Mouse (Mus musculus) CH12.LX (cell line): ENCODE results near the gene Tmem150c. TPM values are rescaled to one million over a fixed set of nuclear protein-coding genes. Genes with fewer than 3 reads are reported as not detected.

Experiments
- DNase-seq: peaks from one replicate; pipeline ENCODE4 v3.0.0-alpha.2; 2013; ENCODE audit errors: extremely low read depth
- H3K27ac ChIP-seq: 2 replicates; pipeline ENCODE4 v1.5.1; 2012; ENCODE audit warnings: low read depth, mild to moderate bottlenecking, control low read depth, moderate library complexity; ENCODE audit not compliant: insufficient read depth
- H3K27me3 ChIP-seq: replicated peaks from 2 replicates; pipeline ENCODE3; 2012; ENCODE audit warnings: inconsistent platforms
- H3K36me3 ChIP-seq, 2 experiments: replicated peaks in 1 of 2; 2 replicates each; pipeline versions ENCODE3 to v1.6.1; 2012; ENCODE audit warnings: inconsistent platforms in 1 of 2, low read length in 1 of 2, mild to moderate bottlenecking in 1 of 2, mixed read lengths in 1 of 2, moderate library complexity in 1 of 2; ENCODE audit not compliant: control insufficient read depth in 1 of 2, insufficient read depth in 1 of 2
- H3K4me1 ChIP-seq, 2 experiments: 2 replicates each; pipeline ENCODE4 v1.6.1; 2012; ENCODE audit warnings: inconsistent platforms in 1 of 2, moderate library complexity in 1 of 2; ENCODE audit not compliant: insufficient read depth in 2 of 2, control insufficient read depth in 1 of 2
- H3K4me2 ChIP-seq: 2 replicates; pipeline ENCODE4 v1.6.1; 2012; ENCODE audit warnings: low read depth, mild to moderate bottlenecking, control low read depth; ENCODE audit not compliant: poor library complexity, insufficient read depth, severe bottlenecking
- H3K4me3 ChIP-seq, 3 experiments: fragments of 150-350 bp in 1 of 3; sonication (generic) in 1 of 3; replicated peaks in 1 of 3; 2 replicates each; pipeline versions ENCODE3 to v1.5.1; 2011 to 2012; ENCODE audit warnings: low read depth in 2 of 3, low read length in 2 of 3, mild to moderate bottlenecking in 2 of 3, moderate library complexity in 2 of 3, control low read depth in 1 of 3, improper control_type of control experiment in 1 of 3, inconsistent platforms in 1 of 3, mixed read lengths in 1 of 3; ENCODE audit not compliant: poor library complexity in 1 of 3
- H3K79me2 ChIP-seq: replicated peaks from 2 replicates; pipeline ENCODE4 v1.6.1; 2012; ENCODE audit warnings: mild to moderate bottlenecking, moderate library complexity; ENCODE audit not compliant: control insufficient read depth, poor library complexity, insufficient read depth, severe bottlenecking; ENCODE audit errors: extremely low read depth
- H3K9ac ChIP-seq: 2 replicates; pipeline ENCODE4 v1.6.1; 2012; ENCODE audit warnings: low read depth, mild to moderate bottlenecking, control low read depth, moderate library complexity; ENCODE audit not compliant: insufficient read depth
- H3K9me3 ChIP-seq: replicated peaks from 2 replicates; pipeline ENCODE3; 2012; ENCODE audit warnings: low read length, inconsistent platforms, mixed read lengths
- BHLHE40 ChIP-seq: IDR thresholded peaks from 2 replicates; pipeline ENCODE4 v1.6.1; 2011; ENCODE audit warnings: mild to moderate bottlenecking, low read depth, low read length, improper control_type of control experiment
- CHD2 ChIP-seq: IDR thresholded peaks from 2 replicates; pipeline ENCODE4 v1.6.1; 2011; ENCODE audit warnings: low read length, improper control_type of control experiment
- CTCF ChIP-seq, 2 experiments: IDR thresholded peaks in 1 of 2; conservative IDR thresholded peaks in 1 of 2; 2 replicates each; pipeline ENCODE4 v1.5.1; 2011 to 2012; ENCODE audit warnings: low read depth in 2 of 2, low read length in 2 of 2, improper control_type of control experiment in 1 of 2, inconsistent platforms in 1 of 2, mild to moderate bottlenecking in 1 of 2, moderate library complexity in 1 of 2
- EP300 ChIP-seq: IDR thresholded peaks from 2 replicates; pipeline ENCODE4 v1.6.1; 2011; ENCODE audit warnings: low read length, improper control_type of control experiment
- GABPA ChIP-seq: IDR thresholded peaks from 2 replicates; pipeline ENCODE4 v1.6.1; 2012; ENCODE audit warnings: low read depth, low read length, improper control_type of control experiment, inconsistent platforms; ENCODE audit not compliant: insufficient replicate concordance
- IRF4 ChIP-seq: IDR thresholded peaks from 2 replicates; pipeline ENCODE4 v1.6.1; 2014; ENCODE audit warnings: low read depth, mild to moderate bottlenecking, inconsistent platforms, low read length, improper control_type of control experiment
- JUN ChIP-seq: IDR thresholded peaks from 2 replicates; pipeline ENCODE4 v1.6.1; 2011; ENCODE audit warnings: low read depth, mild to moderate bottlenecking, low read length, improper control_type of control experiment, moderate library complexity; ENCODE audit not compliant: insufficient read depth
- KAT2A ChIP-seq: IDR thresholded peaks from 2 replicates; pipeline ENCODE4 v1.6.1; 2012; ENCODE audit warnings: low read length, improper control_type of control experiment, inconsistent platforms; ENCODE audit not compliant: insufficient replicate concordance
- MAX ChIP-seq: IDR thresholded peaks from 2 replicates; pipeline ENCODE4 v1.6.1; 2011; ENCODE audit warnings: low read length, improper control_type of control experiment
- MAZ ChIP-seq: IDR thresholded peaks from 2 replicates; pipeline ENCODE4 v1.6.1; 2012; ENCODE audit warnings: low read depth, mild to moderate bottlenecking, inconsistent platforms, low read length, improper control_type of control experiment, moderate library complexity
- MEF2A ChIP-seq: IDR thresholded peaks from 2 replicates; pipeline ENCODE4 v1.6.1; 2014; ENCODE audit warnings: low read depth, mild to moderate bottlenecking, inconsistent platforms, low read length, improper control_type of control experiment, borderline replicate concordance
- MXI1 ChIP-seq: IDR thresholded peaks from 2 replicates; pipeline ENCODE4 v1.6.1; 2011; ENCODE audit warnings: mild to moderate bottlenecking, low read depth, low read length, improper control_type of control experiment
- MYC ChIP-seq: IDR thresholded peaks from 2 replicates; pipeline ENCODE4 v1.6.1; 2011; ENCODE audit warnings: low read depth, mild to moderate bottlenecking, improper control_type of control experiment, low read length
- NELFE ChIP-seq: IDR thresholded peaks from 2 replicates; pipeline ENCODE4 v1.6.1; 2011; ENCODE audit warnings: low read depth, low read length, improper control_type of control experiment
- PAX5 ChIP-seq: IDR thresholded peaks from 2 replicates; pipeline ENCODE4 v1.6.1; 2012; ENCODE audit warnings: low read length, inconsistent platforms, mixed read lengths
- RAD21 ChIP-seq: IDR thresholded peaks from 2 replicates; pipeline ENCODE4 v1.6.1; 2011; ENCODE audit warnings: low read depth, mild to moderate bottlenecking, low read length, improper control_type of control experiment, moderate library complexity
- RCOR1 ChIP-seq: conservative IDR thresholded peaks from 2 replicates; pipeline ENCODE4 v1.6.1; 2012; ENCODE audit warnings: low read depth, mild to moderate bottlenecking, inconsistent platforms, low read length, improper control_type of control experiment
- SIN3A ChIP-seq: IDR thresholded peaks from 2 replicates; pipeline ENCODE4 v1.6.1; 2012; ENCODE audit warnings: low read length, improper control_type of control experiment, inconsistent platforms
- SMC3 ChIP-seq: IDR thresholded peaks from 2 replicates; pipeline ENCODE4 v1.6.1; 2011; ENCODE audit warnings: low read depth, low read length, improper control_type of control experiment
- TBP ChIP-seq: conservative IDR thresholded peaks from 2 replicates; pipeline ENCODE4 v1.6.1; 2011; ENCODE audit warnings: low read depth, low read length, improper control_type of control experiment
- TCF12 ChIP-seq: IDR thresholded peaks from 2 replicates; pipeline ENCODE4 v1.6.1; 2014; ENCODE audit warnings: low read depth, mild to moderate bottlenecking, inconsistent platforms, low read length, improper control_type of control experiment
- USF1 ChIP-seq: IDR thresholded peaks from 2 replicates; pipeline ENCODE4 v1.6.1; 2014; ENCODE audit warnings: low read depth, mild to moderate bottlenecking, inconsistent platforms, low read length, improper control_type of control experiment
- ZC3H11A ChIP-seq: IDR thresholded peaks from 2 replicates; pipeline ENCODE4 v1.6.1; 2012; ENCODE audit warnings: low read depth, mild to moderate bottlenecking, inconsistent platforms, low read length, improper control_type of control experiment
- ZKSCAN1 ChIP-seq: IDR thresholded peaks from 2 replicates; pipeline ENCODE4 v1.6.1; 2012; ENCODE audit warnings: low read depth, inconsistent platforms, low read length, improper control_type of control experiment, borderline replicate concordance
- ZMIZ1 ChIP-seq: IDR thresholded peaks from 2 replicates; pipeline ENCODE4 v1.6.1; 2012; ENCODE audit warnings: low read depth, mild to moderate bottlenecking, inconsistent platforms, low read length, improper control_type of control experiment
- dilution Hi-C: fragments of 300-500 bp; cut with MboI; formaldehyde crosslinking; loops from 2 replicates; pipeline ENCODE4 v1.14.3; 2020; ENCODE audit warnings: low sequenced_read_pairs; ENCODE audit not compliant: extremely low pct_unique_long_range_greater_than_20kb, extremely low pct_ligation_motif_present
- in situ Hi-C: fragments of 300-500 bp; cut with MboI; formaldehyde crosslinking; loops from 3 replicates; pipeline ENCODE4 v1.14.3; 2019; ENCODE audit warnings: low sequenced_read_pairs, low pct_ligation_motif_present, low pct_unique_long_range_greater_than_20kb, mixed read lengths
- polyA plus RNA-seq: library from polyadenylated mRNA; unstranded; fragments of >175 nt; gene quantifications from 2 replicates; pipeline ENCODE4 v1.2.1, GENCODE M21; 2012; ENCODE audit warnings: low read depth; ENCODE audit not compliant: insufficient read length
- total RNA-seq, 2 experiments: library from RNA; depleted of rRNA; stranded (reverse); fragments of 300-350 nt in 1 of 2; fragments of >200 nt in 1 of 2; gene quantifications; 2 replicates each; pipeline ENCODE4 v1.2.3; 2012 to 2014

Gene Tmem150c
- total and polyA plus RNA-seq, 3 experiments: not detected

DNA sequence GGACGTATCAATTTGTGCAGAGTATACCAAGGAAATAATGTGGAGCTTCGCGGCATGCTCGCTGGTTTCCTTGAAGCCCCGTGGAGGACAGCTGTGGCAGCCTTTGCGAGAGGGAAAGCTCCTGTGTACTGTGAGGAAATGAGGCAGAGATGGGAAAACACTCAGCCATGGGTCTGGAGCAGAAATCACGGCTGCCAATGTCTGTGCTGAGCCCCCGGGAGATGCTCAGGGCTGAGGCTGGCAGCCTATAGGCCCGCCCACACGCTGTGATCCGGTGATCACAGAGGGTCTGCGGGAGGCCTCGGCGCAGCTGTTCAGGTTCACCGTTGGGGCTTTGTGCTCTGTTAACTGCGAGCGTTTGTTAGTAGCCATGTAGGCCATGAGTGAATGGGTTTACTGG lies 68.0 kb downstream of the Tmem150c start:
- H3K27ac ChIP-seq: no peak overlapping the region
- no peaks in the 10 kb centered on the region for H3K4me1 ChIP-seq
- in situ Hi-C loops: loop anchor here (25.0 kb wide), 1 partner anchor 221 kb away; no protein-coding TSS in a partner anchor
- no peaks in the 10 kb centered on the region for H3K9me3 ChIP-seq
- H3K27me3 ChIP-seq: no peaks in the 10 kb centered on the region
- H3K4me2 ChIP-seq: no peak overlapping the region
- no peak overlapping the region for H3K4me3 ChIP-seq
- TF ChIP-seq CHD2 (no peak), SMC3 (no peak), ZKSCAN1 (no peak), RAD21 (no peak), JUN (no peak), USF1 (no peak), MAX (no peak), IRF4 (no peak), BHLHE40 (no peak), ZMIZ1 (no peak), GABPA (no peak), EP300 (no peak), RCOR1 (no peak), ZC3H11A (no peak)
- H3K9ac ChIP-seq: no peak overlapping the region
- dilution Hi-C loops: no loop called here
- H3K79me2 ChIP-seq: no peaks in the 10 kb centered on the region
- DNase-seq: no peak
- no peaks in the 10 kb centered on the region for H3K36me3 ChIP-seq

DNA sequence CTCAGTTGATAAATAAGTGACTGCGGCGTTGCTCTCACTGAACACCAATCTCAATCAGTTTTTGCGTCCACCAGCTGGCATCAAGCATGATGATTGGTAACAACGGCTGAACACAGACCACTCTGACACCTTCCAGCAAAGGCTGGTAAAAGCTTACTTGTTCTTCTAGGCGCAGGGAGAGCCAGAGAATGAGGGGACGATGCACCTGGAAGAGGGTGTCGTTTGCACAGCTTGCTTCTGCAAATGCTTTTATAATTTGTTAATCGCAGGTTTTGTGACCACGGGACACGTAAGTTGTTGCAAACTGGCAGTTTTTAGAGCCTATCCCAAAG lies 68.4 kb downstream of the Tmem150c start:
- H3K36me3 ChIP-seq: no peaks in the 10 kb centered on the region
- in situ Hi-C loops: loop anchor here (25.0 kb wide), 1 partner anchor 221 kb away; no protein-coding TSS in a partner anchor
- no peak overlapping the region for H3K4me2 ChIP-seq

More for the DNA sequence above, 68.4 kb downstream of the Tmem150c start:
- H3K4me3 ChIP-seq: no peak overlapping the region
- DNase-seq: no peak
- no peaks in the 10 kb centered on the region for H3K4me1 ChIP-seq
- TF ChIP-seq ZKSCAN1: no peak
- TF ChIP-seq CHD2: no peak
- no peak for TF ChIP-seq SIN3A
- TF ChIP-seq NELFE: no peak
- TF ChIP-seq CTCF (conservative IDR thresholded peaks at IDR 0.05 in 1 of 2, IDR thresholded peaks at IDR 0.05 in 1 of 2; ENCODE audit: low read depth in 2 of 2, low read length in 2 of 2): no peak
- no peak for TF ChIP-seq KAT2A
- TF ChIP-seq USF1: no peak
- no peak for TF ChIP-seq JUN
- no peak for TF ChIP-seq TCF12
- TF ChIP-seq GABPA: no peak
- TF ChIP-seq MEF2A: no peak
- no peak for TF ChIP-seq MXI1
- TF ChIP-seq ZC3H11A: no peak
- no peak for TF ChIP-seq MAZ
- no peak for TF ChIP-seq SMC3
- TF ChIP-seq MYC: no peak
- no peak for TF ChIP-seq TBP
- no peak for TF ChIP-seq PAX5
- no peaks in the 10 kb centered on the region for H3K27me3 ChIP-seq
- no peaks in the 10 kb centered on the region for H3K79me2 ChIP-seq
- no peak overlapping the region for H3K27ac ChIP-seq
- dilution Hi-C loops: no loop called here
- H3K9ac ChIP-seq: no peak overlapping the region
- H3K9me3 ChIP-seq: no peaks in the 10 kb centered on the region
